Mouse (Mus musculus) kidney, adult 2 months (tissue): Measurements from ENCODE around the gene Arfgef2. TPM values are rescaled to one million over a fixed set of nuclear protein-coding genes. Genes with fewer than 3 reads are reported as not detected.

Experiments
- DNase-seq: peaks from one replicate; pipeline ENCODE4 v3.0.0; 2021
- H3K27ac ChIP-seq: fragments of 200-500 bp; 2 replicates; pipeline ENCODE4 v1.5.1; 2012; ENCODE audit warnings: low read depth, low read length, control low read depth, inconsistent platforms; ENCODE audit not compliant: insufficient read depth
- H3K27me3 ChIP-seq: fragments of 200-500 bp; replicated peaks from 2 replicates; pipeline ENCODE4 v1.6.1; 2012; ENCODE audit warnings: mild to moderate bottlenecking, moderate library complexity, low read length, inconsistent platforms; ENCODE audit not compliant: control insufficient read depth, insufficient read depth
- H3K36me3 ChIP-seq: fragments of 200-500 bp; 2 replicates; pipeline ENCODE4 v1.6.1; 2012; ENCODE audit warnings: mild to moderate bottlenecking, moderate library complexity, low read length, inconsistent platforms; ENCODE audit not compliant: control insufficient read depth, insufficient read depth
- H3K4me1 ChIP-seq: fragments of 200-500 bp; 2 replicates; pipeline ENCODE4 v1.6.1; 2011; ENCODE audit warnings: low read length; ENCODE audit not compliant: control insufficient read depth, insufficient read depth
- H3K4me3 ChIP-seq: fragments of 200-500 bp; 2 replicates; pipeline ENCODE4 v1.5.1; 2011; ENCODE audit warnings: mild to moderate bottlenecking, low read depth, low read length, control low read depth; ENCODE audit not compliant: insufficient read depth
- CTCF ChIP-seq: fragments of 200-500 bp; conservative IDR thresholded peaks from 2 replicates; pipeline ENCODE4 v1.5.1; 2011; ENCODE audit warnings: low read depth, mild to moderate bottlenecking, control low read depth, low read length, moderate library complexity, mixed read lengths; ENCODE audit not compliant: insufficient read depth, insufficient read length
- POLR2A ChIP-seq: fragments of 200-500 bp; IDR thresholded peaks from one replicate; pipeline ENCODE4 v1.6.1; 2011; ENCODE audit warnings: low read depth, low read length, control low read depth
- WGBS: fragments of 180-500 bp; shearing (Covaris S2); methylation state at CpG from one replicate; pipeline ENCODE4 v1.1.7; 2018; 5-methylcytosine and 5-hydroxymethylcytosine counted together
- polyA plus RNA-seq: library from polyadenylated mRNA; depleted of rRNA; stranded (reverse); fragments of >200 nt; gene quantifications from 2 replicates; pipeline ENCODE4 v1.2.3, GENCODE M21; 2012

Arfgef2 gene
- polyA plus RNA-seq, 1 experiment: 17.9 TPM

DNA sequence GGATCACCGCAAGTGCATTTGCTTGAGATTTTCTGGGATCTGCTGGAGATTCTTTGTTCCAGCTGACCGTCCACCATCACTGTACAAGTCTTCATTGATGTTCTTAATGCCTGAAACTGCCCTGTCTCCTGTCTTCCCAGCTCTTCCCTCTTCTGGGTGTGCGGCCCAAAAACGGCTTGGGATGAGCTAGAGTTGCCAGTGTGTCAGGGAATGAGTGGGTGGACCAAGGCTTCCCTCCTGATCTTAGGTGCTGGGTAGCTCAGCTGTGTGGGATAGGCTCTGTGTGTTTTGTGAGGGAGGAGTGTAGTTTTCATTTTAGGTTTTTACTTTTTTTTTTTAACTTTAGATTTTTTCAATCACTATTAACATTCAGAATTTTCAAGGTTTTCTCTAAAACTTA is 29.4 kb downstream of the Arfgef2 start:
- WGBS: 91% methylated on average over 4 of the region's 4 CpGs
- Histone ChIP-seq H3K4me3 (no peak overlapping the region), H3K36me3 (peaks cover 4% of the 10 kb centered on the region), H3K27ac (no peak overlapping the region), H3K4me1 (peaks cover 3% of the 10 kb centered on the region; the same call in 1 of the 2 replicates), H3K27me3 (no peaks in the 10 kb centered on the region)
- no peak for TF ChIP-seq CTCF
- TF ChIP-seq POLR2A: no peak
- DNase-seq: no peak

DNA sequence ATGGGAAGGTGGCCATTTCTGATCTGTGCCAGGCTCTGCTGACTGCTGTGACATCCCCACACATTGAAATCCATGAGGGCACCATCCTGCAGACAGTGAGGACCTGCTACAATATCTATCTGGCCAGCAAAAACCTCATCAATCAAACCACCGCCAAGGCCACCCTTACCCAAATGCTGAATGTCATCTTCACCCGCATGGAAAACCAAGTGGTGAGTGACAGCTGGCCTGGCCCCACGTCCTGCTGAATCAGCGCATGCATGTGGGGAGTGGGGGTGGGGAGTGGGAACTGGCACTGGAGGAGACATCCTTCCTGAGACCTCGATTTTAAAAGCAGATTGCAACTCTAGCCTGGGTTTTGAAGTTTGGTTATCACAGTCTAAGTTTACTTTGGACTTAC is 30.2 kb downstream of the Arfgef2 start:
- no peaks in the 10 kb centered on the region for H3K27me3 ChIP-seq
- DNase-seq: no peak
- 72% methylated on average over 5 of the region's 5 CpGs for WGBS
- TF ChIP-seq CTCF (no peak), POLR2A (no peak)
- H3K27ac ChIP-seq: no peak overlapping the region
- peaks cover 4% of the 10 kb centered on the region for H3K36me3 ChIP-seq
- no peak overlapping the region for H3K4me3 ChIP-seq
- peaks cover 3% of the 10 kb centered on the region; the same call in 1 of the 2 replicates for H3K4me1 ChIP-seq

DNA sequence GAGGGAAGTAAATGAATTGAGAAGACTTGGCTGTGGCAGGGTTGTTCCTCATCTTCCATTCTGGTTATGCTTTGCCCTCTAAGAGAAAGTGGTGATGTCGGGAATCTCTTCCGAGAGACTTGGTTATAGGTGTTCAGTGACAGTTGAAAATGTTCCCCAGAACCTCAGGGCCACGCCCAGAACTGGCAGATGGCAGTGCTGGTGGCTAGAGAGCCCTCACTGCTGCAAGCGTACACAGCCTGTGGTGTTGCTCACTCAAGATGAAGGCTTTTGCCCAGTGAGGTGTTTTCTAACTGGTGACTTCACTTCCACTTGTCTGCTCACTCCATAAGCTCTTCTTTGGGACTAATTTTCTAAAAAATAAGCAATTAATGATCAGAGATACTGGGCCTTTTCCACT is 36.4 kb downstream of the Arfgef2 start:
- no peaks in the 10 kb centered on the region for H3K27me3 ChIP-seq
- DNase-seq: no peak
- H3K36me3 ChIP-seq: peaks cover 2% of the 10 kb centered on the region
- 93% methylated on average over 4 of the region's 4 CpGs for WGBS
- H3K4me1 ChIP-seq: no peaks in the 10 kb centered on the region
- no peak overlapping the region for H3K27ac ChIP-seq
- TF ChIP-seq CTCF (no peak), POLR2A (no peak)
- H3K4me3 ChIP-seq: no peak overlapping the region

DNA sequence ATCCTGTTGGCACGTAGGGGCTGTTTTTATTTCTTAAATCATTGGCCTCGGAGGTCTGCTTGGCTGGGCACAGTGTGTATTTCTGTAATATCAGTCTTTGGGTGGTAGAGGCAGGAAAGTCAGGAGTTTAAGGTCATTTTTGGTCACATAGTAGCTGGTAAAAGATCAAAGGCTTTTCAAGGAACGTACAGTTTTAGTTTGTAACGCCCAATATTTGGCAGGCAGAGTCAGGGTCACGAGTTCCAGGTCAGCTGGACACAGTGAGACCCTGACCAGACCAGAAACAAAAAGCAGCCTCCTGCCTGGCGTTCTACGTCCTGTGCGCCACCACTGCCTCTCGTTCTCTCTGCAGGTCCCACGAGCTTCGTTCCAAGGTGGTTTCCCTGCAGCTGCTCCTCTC is 45.3 kb downstream of the Arfgef2 start:
- TF ChIP-seq CTCF: no peak
- TF ChIP-seq POLR2A: no peak
- Histone ChIP-seq H3K4me3 (no peak overlapping the region), H3K27ac (no peak overlapping the region), H3K36me3 (peaks cover 7% of the 10 kb centered on the region), H3K4me1 (no peaks in the 10 kb centered on the region), H3K27me3 (no peaks in the 10 kb centered on the region)
- no peak for DNase-seq
- WGBS: 77% methylated on average over 11 of the region's 11 CpGs

DNA sequence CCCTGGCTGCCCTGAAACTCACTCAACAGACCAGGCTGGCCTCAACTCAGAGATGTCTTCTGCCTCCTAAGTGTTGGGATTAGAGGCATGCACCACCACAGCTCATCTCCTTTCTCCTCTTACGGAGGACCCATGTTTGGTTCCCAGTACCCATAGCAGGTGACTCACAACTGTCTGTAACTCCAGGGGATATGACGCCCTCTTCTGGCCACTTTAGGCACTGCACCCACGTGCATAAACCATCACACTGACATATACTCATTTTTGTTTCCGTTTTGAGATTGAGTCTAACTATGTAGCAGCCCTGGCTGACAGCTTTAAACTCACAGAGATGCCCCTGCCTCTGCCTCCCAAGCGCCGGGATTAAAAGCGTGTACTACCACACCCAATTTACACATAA is 46.9 kb downstream of the Arfgef2 start:
- peak; percentile 41; the same call in 1 of the 2 replicates for TF ChIP-seq CTCF
- no peak for TF ChIP-seq POLR2A
- Histone ChIP-seq H3K36me3 (peaks cover 9% of the 10 kb centered on the region), H3K4me3 (no peak overlapping the region), H3K4me1 (no peaks in the 10 kb centered on the region), H3K27ac (no peak overlapping the region), H3K27me3 (no peaks in the 10 kb centered on the region)
- DNase-seq: no peak
- WGBS: 97% methylated on average over 7 of the region's 7 CpGs

DNA sequence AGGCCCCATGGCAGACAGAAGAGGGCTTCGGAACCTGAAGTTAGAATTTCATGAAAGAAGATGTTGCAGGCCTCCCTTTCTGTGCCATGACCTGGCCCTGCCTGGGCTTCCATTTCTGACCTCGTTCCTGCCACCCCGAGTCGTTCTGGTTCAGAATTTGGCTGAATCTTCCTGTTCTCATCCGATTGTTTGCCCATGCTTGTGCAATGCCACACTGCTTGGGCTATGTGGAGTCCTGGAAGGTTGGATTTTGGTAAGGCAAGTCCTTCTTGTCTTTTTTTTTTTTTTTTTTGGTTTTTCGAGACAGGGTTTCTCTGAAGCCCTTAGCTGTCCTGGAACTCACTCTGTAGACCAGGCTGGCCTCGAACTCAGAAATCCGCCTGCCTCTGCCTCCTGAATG is 50.4 kb downstream of the Arfgef2 start:
- 96% methylated on average over 8 of the region's 8 CpGs for WGBS
- Histone ChIP-seq H3K4me1 (no peaks in the 10 kb centered on the region), H3K27me3 (no peaks in the 10 kb centered on the region), H3K27ac (no peak overlapping the region), H3K36me3 (peaks cover 9% of the 10 kb centered on the region), H3K4me3 (no peak overlapping the region)
- TF ChIP-seq CTCF: no peak
- TF ChIP-seq POLR2A: no peak
- no peak for DNase-seq

DNA sequence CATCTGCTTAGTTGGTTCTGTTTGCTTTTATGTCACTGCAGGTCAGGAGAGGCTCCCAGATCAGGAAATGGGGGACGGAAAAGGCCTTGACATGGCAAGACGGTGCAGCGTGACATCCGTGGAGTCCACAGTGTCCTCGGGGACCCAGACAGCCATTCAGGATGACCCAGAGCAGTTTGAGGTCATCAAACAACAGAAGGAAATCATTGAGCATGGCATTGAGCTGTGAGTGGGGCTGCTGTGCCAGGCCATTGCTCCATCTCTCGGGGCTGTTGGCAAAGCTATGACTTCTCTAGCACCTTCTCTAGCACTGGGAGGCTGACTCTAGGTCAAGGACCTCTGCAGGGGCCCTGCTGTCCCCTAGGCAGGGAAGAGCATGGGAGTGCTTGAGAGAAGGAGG is 51.0 kb downstream of the Arfgef2 start:
- DNase-seq: no peak
- Histone ChIP-seq H3K27ac (no peak overlapping the region), H3K4me3 (no peak overlapping the region), H3K36me3 (peaks cover 10% of the 10 kb centered on the region), H3K27me3 (no peaks in the 10 kb centered on the region), H3K4me1 (no peaks in the 10 kb centered on the region)
- TF ChIP-seq CTCF: no peak
- WGBS: 73% methylated on average over 6 of the region's 6 CpGs

DNA sequence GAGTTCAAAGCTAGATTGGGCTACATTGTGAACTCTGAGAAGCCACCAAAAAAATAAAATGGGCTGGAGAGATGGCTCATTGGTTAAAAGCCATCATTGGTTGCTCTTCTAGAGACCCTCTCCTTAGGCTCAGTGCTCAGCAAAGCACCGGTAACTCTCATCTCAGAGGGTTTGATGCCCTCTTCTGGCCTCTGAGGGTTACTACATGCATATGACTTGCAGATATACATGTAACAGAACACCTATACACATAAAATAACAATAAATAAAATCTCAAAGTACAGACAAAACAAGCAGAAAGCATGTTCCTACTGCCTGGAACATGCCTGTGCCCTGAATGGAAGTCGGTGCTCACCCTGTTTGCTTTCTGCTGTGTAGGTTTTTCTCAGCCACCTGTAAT is 51.7 kb downstream of the Arfgef2 start:
- DNase-seq: peak; percentile 15
- WGBS: 85% methylated on average over 2 of the region's 2 CpGs

More for the DNA sequence above, 51.7 kb downstream of the Arfgef2 start:
- peaks cover 10% of the 10 kb centered on the region for H3K36me3 ChIP-seq
- no peaks in the 10 kb centered on the region for H3K27me3 ChIP-seq
- no peak overlapping the region for H3K4me3 ChIP-seq
- peak; percentile 44 for TF ChIP-seq CTCF
- TF ChIP-seq POLR2A: no peak
- no peak overlapping the region for H3K27ac ChIP-seq
- H3K4me1 ChIP-seq: no peaks in the 10 kb centered on the region
